Mouse (Mus musculus) gastrocnemius, postnatal 25 days (tissue): ENCODE measurements at regions not wholly inside any gene's neighbourhood (a gene's known extent, or its start where the extent isn't known, plus 50 kb on each side); places are given as distances from the start of the nearest gene placed in this dataset.

ENCODE experiments used
- DNase-seq: peaks from one replicate; pipeline ENCODE4 v3.0.0; 2022

DNA sequence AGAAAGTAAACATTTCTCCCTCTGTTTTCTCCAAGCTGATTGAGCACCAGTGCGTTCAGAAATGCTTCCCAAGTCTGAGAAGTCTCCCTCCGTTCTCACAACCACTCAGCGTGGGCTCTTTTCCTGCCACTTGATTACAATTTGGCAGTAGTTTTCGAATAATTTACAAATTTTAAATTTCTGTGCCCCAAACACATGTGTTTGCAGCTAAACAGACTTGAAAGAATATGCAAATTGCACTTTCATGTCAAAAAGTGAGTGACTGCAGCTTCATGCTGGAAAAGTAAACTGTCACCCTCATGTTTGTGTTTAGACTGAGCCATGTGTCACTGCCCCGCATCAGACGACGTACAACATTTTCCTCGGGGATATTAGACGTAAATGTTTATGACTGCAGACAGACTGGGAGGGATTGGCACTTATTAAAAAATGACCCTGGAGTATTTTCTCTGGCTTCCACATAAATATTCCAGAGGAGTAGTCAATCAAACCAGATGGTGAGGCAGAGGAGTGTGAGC, 70.6 kb upstream of the Six2 start:
- no peak for DNase-seq

- DNase-seq, result no peak
These were observed 69.6 kb upstream of the Six2 start for GRCm38 (mm10) chr17:85757647-85758046.

- no peak for DNase-seq
These were observed 67.5 kb upstream of the Six2 start for GRCm38 (mm10) chr17:85755557-85755956.

DNA sequence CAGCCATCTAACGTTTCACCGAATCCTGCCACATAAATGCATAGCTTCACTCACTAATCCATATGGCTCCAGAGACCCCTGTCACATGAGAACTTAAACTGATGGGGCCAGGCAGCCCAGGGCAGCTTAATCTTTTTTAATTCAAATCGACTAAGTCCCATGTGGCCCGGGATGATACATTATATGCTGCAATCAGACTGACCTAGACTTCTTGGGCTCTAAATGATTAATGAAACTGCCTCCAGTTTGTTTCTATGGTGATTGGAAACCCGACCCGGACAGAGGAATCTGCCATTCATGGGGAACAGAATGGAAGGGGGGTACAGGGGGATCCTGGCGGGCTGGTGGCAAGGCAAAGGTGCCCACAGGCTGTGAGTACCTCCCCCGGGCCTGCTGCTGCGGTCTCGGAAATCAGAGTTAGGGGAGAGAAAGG, 60.6 kb upstream of the Six2 start:
- no peak for DNase-seq

GRCm38 (mm10) chr17:85747976-85748648, 60.0 kb upstream of the Six2 start:
- DNase-seq, result no peak
